Mouse (Mus musculus): Measurements from ENCODE around the gene Tipin.
A peak's percentile ranks its signal among the peaks of the same experiment; 100 is the strongest.
"Not testable (repeated sequence)": the region's sequence is repeated elsewhere in the genome, so short reads cannot be mapped to it uniquely, and the experiment has no call there.

Tipin gene

GRCm38 (mm10) chr9:64281105-64281780 lies at the start of gene Tipin:
TSS of gene Tipin (plus strand) at chr9:64281581.
- DNase-seq (ENCODE audit: low spot score in 2 of 2) = peak; percentile 96 to 98

GRCm38 (mm10) chr9:64231674-64232073 lies 49.7 kb upstream of the Tipin start:
- no peak for DNase-seq (ENCODE audit: low spot score in 2 of 2)

- no peak for DNase-seq (ENCODE audit: low spot score in 2 of 2)
These were observed 49.0 kb upstream of the Tipin start for GRCm38 (mm10) chr9:64232257-64232957.

- no peak for DNase-seq (ENCODE audit: low spot score in 2 of 2)
These were observed 47.7 kb upstream of the Tipin start for GRCm38 (mm10) chr9:64233656-64234055.

- no peak for DNase-seq (ENCODE audit: low spot score in 2 of 2)
These were observed 46.5 kb upstream of the Tipin start, which contains the start of gene Uchl4 for GRCm38 (mm10) chr9:64234768-64235435. TSS of gene Uchl4 (plus strand) at chr9:64235201.

- DNase-seq (ENCODE audit: low spot score in 2 of 2) = no peak
These were observed 45.3 kb upstream of the Tipin start for GRCm38 (mm10) chr9:64236056-64236455.

- no peak for DNase-seq (ENCODE audit: low spot score in 2 of 2)
These were observed 41.3 kb upstream of the Tipin start for GRCm38 (mm10) chr9:64240116-64240515.

- no peak for DNase-seq (ENCODE audit: low spot score in 2 of 2)
These were observed 40.7 kb upstream of the Tipin start for GRCm38 (mm10) chr9:64240681-64241080.

- no peak for DNase-seq (ENCODE audit: low spot score in 2 of 2)
These were observed 39.0 kb upstream of the Tipin start for GRCm38 (mm10) chr9:64242381-64242831.

- DNase-seq (ENCODE audit: low spot score in 2 of 2) = no peak
These were observed 32.0 kb upstream of the Tipin start for GRCm38 (mm10) chr9:64249371-64249770.

- no peak for DNase-seq (ENCODE audit: low spot score in 2 of 2)
These were observed 31.2 kb upstream of the Tipin start for GRCm38 (mm10) chr9:64250111-64250730.

- peak in 1 of 2 experiments; percentile 70 for DNase-seq (ENCODE audit: low spot score in 2 of 2)
These were observed 28.8 kb upstream of the Tipin start for GRCm38 (mm10) chr9:64252591-64253020.

- peak; percentile 100 for DNase-seq (ENCODE audit: low spot score in 2 of 2)
These were observed 28.1 kb upstream of the Tipin start, which contains the start of gene Map2k1 for GRCm38 (mm10) chr9:64253021-64253904. TSS of gene Map2k1 (minus strand) at chr9:64253631.

- no peak for DNase-seq (ENCODE audit: low spot score in 2 of 2)
These were observed 26.0 kb upstream of the Tipin start for GRCm38 (mm10) chr9:64255422-64255821.

GRCm38 (mm10) chr9:64256204-64256603 lies 25.2 kb upstream of the Tipin start:
- no peak for DNase-seq (ENCODE audit: low spot score in 2 of 2)

GRCm38 (mm10) chr9:64259906-64260305 lies 21.5 kb upstream of the Tipin start:
- DNase-seq (ENCODE audit: low spot score in 2 of 2) = no peak

- DNase-seq (ENCODE audit: low spot score in 2 of 2) = no peak
These were observed 20.4 kb upstream of the Tipin start for GRCm38 (mm10) chr9:64261023-64261422.

GRCm38 (mm10) chr9:64264813-64265212 lies 16.6 kb upstream of the Tipin start:
- DNase-seq (ENCODE audit: low spot score in 2 of 2) = no peak

GRCm38 (mm10) chr9:64267231-64267630 lies 14.2 kb upstream of the Tipin start:
- DNase-seq (ENCODE audit: low spot score in 2 of 2) = no peak

GRCm38 (mm10) chr9:64268196-64268595 lies 13.2 kb upstream of the Tipin start:
- DNase-seq (ENCODE audit: low spot score in 2 of 2) = no peak

- DNase-seq (ENCODE audit: low spot score in 2 of 2) = not testable (repeated sequence)
These were observed 12.5 kb upstream of the Tipin start for GRCm38 (mm10) chr9:64268836-64269235.

Measured in spleen, postnatal 4 days (tissue).